In genomic region chr9:107914764-107915420, GRCm38 (mm10) we compare ENCODE assay signal across 33 mouse cellular contexts. TPM values are rescaled to one million over a fixed set of nuclear protein-coding genes. Genes with fewer than 3 reads are reported as not detected.
DNase-seq lines count a peak whose midpoint lies in the region; ATAC-seq lines count a peak whose summit lies in the region.
"Had no signal": no experiment of that assay in that cellular context is flagged by ENCODE, and none has a peak within 500 bp of the region (broad histone marks: within the 10 kb centered on the region; RNA-seq: fewer than 3 reads in every experiment).

No protein-coding gene starts in this region.

- H3K9me3 ChIP-seq in embryonic facial prominence, embryonic 13.5 days = no peaks in the 10 kb centered on the region
- no peaks in the 10 kb centered on the region for H3K9me3 ChIP-seq in embryonic facial prominence, embryonic 10.5 days
- no peaks in the 10 kb centered on the region for H3K9me3 ChIP-seq in limb, embryonic 12.5 days
- no peaks in the 10 kb centered on the region for H3K9me3 ChIP-seq in limb, embryonic 10.5 days (replicated peaks)
- H3K9me3 ChIP-seq in limb, embryonic 13.5 days = no peaks in the 10 kb centered on the region
- no peaks in the 10 kb centered on the region for H3K9me3 ChIP-seq in midbrain, embryonic 15.5 days
- H3K9me3 ChIP-seq: embryonic facial prominence, embryonic 15.5 days; forebrain, embryonic 10.5 days; forebrain, embryonic 13.5 days; hindbrain, embryonic 10.5 days; hindbrain, embryonic 13.5 days; intestine, embryonic 15.5 days had no signal

- no peak overlapping the region for H3K4me3 ChIP-seq in embryonic facial prominence, embryonic 13.5 days
- no peak overlapping the region for H3K4me3 ChIP-seq in embryonic facial prominence, embryonic 10.5 days
- no peak overlapping the region for H3K4me3 ChIP-seq in limb, embryonic 12.5 days (replicated peaks)
- no peak overlapping the region for H3K4me3 ChIP-seq in limb, embryonic 10.5 days
- no peak overlapping the region for H3K4me3 ChIP-seq in limb, embryonic 13.5 days
- H3K4me3 ChIP-seq in midbrain, embryonic 15.5 days = no peak overlapping the region
- H3K4me3 ChIP-seq: embryonic facial prominence, embryonic 15.5 days; forebrain, embryonic 10.5 days; forebrain, embryonic 13.5 days; hindbrain, embryonic 10.5 days; hindbrain, embryonic 13.5 days; intestine, embryonic 15.5 days had no signal

- ATAC-seq in embryonic facial prominence, embryonic 13.5 days (ENCODE audit: insufficient number of reproducible peaks, insufficient read depth, low FRiP score, low TSS enrichment, low read depth) = no peak
- no peak for ATAC-seq in limb, embryonic 12.5 days (ENCODE audit: insufficient number of reproducible peaks, insufficient read depth, low FRiP score, low TSS enrichment, low read depth)
- no peak for ATAC-seq in limb, embryonic 13.5 days (ENCODE audit: low FRiP score, low read depth)
- ATAC-seq in midbrain, embryonic 15.5 days (replicated peaks) = no peak
- ATAC-seq: CD4-positive, CD25-positive, alpha-beta regulatory T cell, adult 4 months; forebrain, embryonic 13.5 days; forebrain, embryonic 16.5 days; hindbrain, embryonic 16.5 days; intestine, embryonic 15.5 days; Patski had no signal

- peaks cover 21% of the 10 kb centered on the region for H3K4me1 ChIP-seq in embryonic facial prominence, embryonic 13.5 days
- H3K4me1 ChIP-seq in embryonic facial prominence, embryonic 10.5 days = peaks cover 27% of the 10 kb centered on the region
- H3K4me1 ChIP-seq in limb, embryonic 12.5 days (replicated peaks) = peaks cover 9% of the 10 kb centered on the region
- peaks cover 16% of the 10 kb centered on the region for H3K4me1 ChIP-seq in limb, embryonic 10.5 days
- peaks cover 11% of the 10 kb centered on the region for H3K4me1 ChIP-seq in limb, embryonic 13.5 days
- peaks cover 13% of the 10 kb centered on the region for H3K4me1 ChIP-seq in midbrain, embryonic 15.5 days

- no peaks in the 10 kb centered on the region for H3K27me3 ChIP-seq in embryonic facial prominence, embryonic 13.5 days
- H3K27me3 ChIP-seq in embryonic facial prominence, embryonic 10.5 days (replicated peaks; ENCODE audit: low read depth, poor library complexity, severe bottlenecking) = 0 out of 2 replicates have a peak, but pooled peaks cover 6% of the 10 kb centered on the region
- no peaks in the 10 kb centered on the region for H3K27me3 ChIP-seq in limb, embryonic 12.5 days
- H3K27me3 ChIP-seq in limb, embryonic 10.5 days (ENCODE audit: low read depth, poor library complexity, severe bottlenecking) = 0 out of 2 replicates have a peak, but pooled peaks cover 9% of the 10 kb centered on the region
- no peaks in the 10 kb centered on the region for H3K27me3 ChIP-seq in limb, embryonic 13.5 days
- H3K27me3 ChIP-seq in midbrain, embryonic 15.5 days (replicated peaks) = no peaks in the 10 kb centered on the region
- H3K27me3 ChIP-seq: embryonic facial prominence, embryonic 15.5 days; forebrain, embryonic 13.5 days; intestine, embryonic 15.5 days; Patski had no signal

- H3K36me3 ChIP-seq in embryonic facial prominence, embryonic 13.5 days = peaks cover 19% of the 10 kb centered on the region
- H3K36me3 ChIP-seq in embryonic facial prominence, embryonic 10.5 days (replicated peaks) = no peaks in the 10 kb centered on the region
- H3K36me3 ChIP-seq in limb, embryonic 12.5 days = no peaks in the 10 kb centered on the region
- H3K36me3 ChIP-seq in limb, embryonic 10.5 days = no peaks in the 10 kb centered on the region
- peaks cover 5% of the 10 kb centered on the region; the same call in 1 of the 2 replicates for H3K36me3 ChIP-seq in limb, embryonic 13.5 days
- no peaks in the 10 kb centered on the region for H3K36me3 ChIP-seq in midbrain, embryonic 15.5 days (replicated peaks)
- H3K36me3 ChIP-seq: forebrain, embryonic 10.5 days; hindbrain, embryonic 10.5 days; hindbrain, embryonic 13.5 days had no signal

- no peak overlapping the region for H3K4me2 ChIP-seq in embryonic facial prominence, embryonic 13.5 days
- H3K4me2 ChIP-seq in limb, embryonic 12.5 days = no peak overlapping the region
- H3K4me2 ChIP-seq in limb, embryonic 13.5 days (replicated peaks) = no peak overlapping the region
- H3K4me2 ChIP-seq in midbrain, embryonic 15.5 days = no peak overlapping the region
- H3K4me2 ChIP-seq: embryonic facial prominence, embryonic 15.5 days; forebrain, embryonic 13.5 days; heart, embryonic 11.5 days; hindbrain, embryonic 13.5 days; intestine, embryonic 15.5 days had no signal

- H3K27ac ChIP-seq in embryonic facial prominence, embryonic 13.5 days = 0 out of 2 replicates have a peak overlapping the region, but pooled peaks have one; percentile 11
- no peak overlapping the region for H3K27ac ChIP-seq in embryonic facial prominence, embryonic 10.5 days (replicated peaks)
- H3K27ac ChIP-seq in limb, embryonic 12.5 days = no peak overlapping the region
- no peak overlapping the region for H3K27ac ChIP-seq in limb, embryonic 10.5 days
- no peak overlapping the region for H3K27ac ChIP-seq in limb, embryonic 13.5 days
- H3K27ac ChIP-seq in midbrain, embryonic 15.5 days = no peak overlapping the region
- H3K27ac ChIP-seq: embryonic facial prominence, embryonic 15.5 days; forebrain, embryonic 10.5 days; forebrain, embryonic 13.5 days; hindbrain, embryonic 13.5 days; intestine, embryonic 15.5 days had no signal

- DNase-seq in embryonic facial prominence, embryonic 10.5 days (ENCODE audit: low spot score) = no peak
- no peak for DNase-seq in limb, embryonic 10.5 days (ENCODE audit: low spot score)
- peak; percentile 37 for DNase-seq in thymus, postnatal 4 days
- DNase-seq in thymus, postnatal 14 days = no peak
- DNase-seq: adrenal gland, adult 2 months; adrenal gland, postnatal 14 days; cerebellum, adult 11-12 months; cerebellum, adult 8-10 months; cerebellum, postnatal 25 days; embryo, embryonic 11 days; gastrocnemius, postnatal 10 days; gastrocnemius, postnatal 36 days; heart, postnatal 10 days; heart, postnatal 36 days had no signal

- no peak overlapping the region for H3K9ac ChIP-seq in embryonic facial prominence, embryonic 13.5 days
- 0 out of 2 replicates have a peak overlapping the region, but pooled peaks have one; percentile 18 for H3K9ac ChIP-seq in limb, embryonic 12.5 days (replicated peaks)
- H3K9ac ChIP-seq in limb, embryonic 13.5 days = 0 out of 2 replicates have a peak overlapping the region, but pooled peaks have one; percentile 14
- H3K9ac ChIP-seq in midbrain, embryonic 15.5 days = no peak overlapping the region
- H3K9ac ChIP-seq: embryonic facial prominence, embryonic 15.5 days; forebrain, embryonic 13.5 days; hindbrain, embryonic 13.5 days; intestine, embryonic 15.5 days had no signal

- 74% methylated on average over 16 of the region's 16 CpGs for WGBS in embryonic facial prominence, embryonic 13.5 days
- whole genome bisulfite sequencing in embryonic facial prominence, embryonic 10.5 days = 83% methylated on average over 16 of the region's 16 CpGs
- 73% methylated on average over 16 of the region's 16 CpGs for WGBS in limb, embryonic 12.5 days
- WGBS in limb, embryonic 10.5 days = 79% methylated on average over 16 of the region's 16 CpGs
- 62% methylated on average over 16 of the region's 16 CpGs for WGBS in limb, embryonic 13.5 days
- 83% methylated on average over 16 of the region's 16 CpGs for WGBS in midbrain, embryonic 15.5 days

RNA-seq across cellular contexts. Expression of gene Mst1r, which starts 8.2 kb away (rescaled TPM):
- polyA plus RNA-seq in embryonic facial prominence, embryonic 13.5 days (2015; fragmentation: Nextera tagmentation; extraction: Ambion mirVana) = 5.1 and 6.3 TPM in 2 replicates
- polyA plus RNA-seq in embryonic facial prominence, embryonic 10.5 days (2016; fragmentation: Nextera tagmentation; extraction: Ambion mirVana) = 0.65 and 1.1 TPM in 2 replicates
- 2.5 and 3.1 TPM in 2 replicates for polyA plus RNA-seq in limb, embryonic 12.5 days (2016; fragmentation: Nextera tagmentation; extraction: Ambion mirVana)
- 0.30 and 1.2 TPM in 2 replicates for polyA plus RNA-seq in limb, embryonic 10.5 days (2016; fragmentation: Nextera tagmentation; extraction: Ambion mirVana)
- polyA plus RNA-seq in limb, embryonic 13.5 days (2015; fragmentation: Nextera tagmentation; extraction: Ambion mirVana) = 3.2 and 3.3 TPM in 2 replicates
- polyA plus RNA-seq in midbrain, embryonic 15.5 days (2015; fragmentation: Nextera tagmentation; extraction: Ambion mirVana) = 1.7 and 1.9 TPM in 2 replicates
- polyA plus RNA-seq: CD4-positive, CD25-positive, alpha-beta regulatory T cell, adult 4 months had no signal

RNA-seq across cellular contexts. Expression of gene Actl11, which starts 13.4 kb away (rescaled TPM):
- polyA plus RNA-seq in embryonic facial prominence, embryonic 13.5 days (2015; fragmentation: Nextera tagmentation; extraction: Ambion mirVana) = not detected in 2 replicates
- polyA plus RNA-seq in embryonic facial prominence, embryonic 10.5 days (2016; fragmentation: Nextera tagmentation; extraction: Ambion mirVana) = not detected in 2 replicates
- not detected in 2 replicates for polyA plus RNA-seq in limb, embryonic 12.5 days (2016; fragmentation: Nextera tagmentation; extraction: Ambion mirVana)
- polyA plus RNA-seq in limb, embryonic 10.5 days (2016; fragmentation: Nextera tagmentation; extraction: Ambion mirVana) = not detected in 2 replicates
- polyA plus RNA-seq in limb, embryonic 13.5 days (2015; fragmentation: Nextera tagmentation; extraction: Ambion mirVana) = not detected in 2 replicates
- not detected in 2 replicates for polyA plus RNA-seq in midbrain, embryonic 15.5 days (2015; fragmentation: Nextera tagmentation; extraction: Ambion mirVana)
- polyA plus RNA-seq: adrenal gland, adult 2 months; C2C12; CD4-positive, CD25-positive, alpha-beta regulatory T cell, adult 4 months; cortical plate, adult 2 months; embryonic facial prominence, embryonic 11.5 days; embryonic facial prominence, embryonic 15.5 days; forebrain, embryonic 10.5 days; forebrain, embryonic 13.5 days; forebrain, embryonic 16.5 days; heart, embryonic 11.5 days; heart, embryonic 14.5 days; hindbrain, embryonic 10.5 days; hindbrain, embryonic 13.5 days; hindbrain, embryonic 16.5 days; intestine, embryonic 15.5 days; Patski had no signal

RNA-seq across cellular contexts. Expression of gene Camkv, which starts 20.6 kb away (rescaled TPM):
- 9.1 and 9.7 TPM in 2 replicates for polyA plus RNA-seq in embryonic facial prominence, embryonic 13.5 days (2015; fragmentation: Nextera tagmentation; extraction: Ambion mirVana)
- polyA plus RNA-seq in embryonic facial prominence, embryonic 10.5 days (2016; fragmentation: Nextera tagmentation; extraction: Ambion mirVana) = 7.6 and 7.9 TPM in 2 replicates
- 11.3 and 12.7 TPM in 2 replicates for polyA plus RNA-seq in limb, embryonic 12.5 days (2016; fragmentation: Nextera tagmentation; extraction: Ambion mirVana)
- 7.5 and 9.9 TPM in 2 replicates for polyA plus RNA-seq in limb, embryonic 10.5 days (2016; fragmentation: Nextera tagmentation; extraction: Ambion mirVana)
- polyA plus RNA-seq in limb, embryonic 13.5 days (2015; fragmentation: Nextera tagmentation; extraction: Ambion mirVana) = 9.8 and 10.0 TPM in 2 replicates
- 66.7 and 67.3 TPM in 2 replicates for polyA plus RNA-seq in midbrain, embryonic 15.5 days (2015; fragmentation: Nextera tagmentation; extraction: Ambion mirVana)
- polyA plus RNA-seq: CD4-positive, CD25-positive, alpha-beta regulatory T cell, adult 4 months had no signal

RNA-seq across cellular contexts. Expression of gene Mon1a, which starts 26.9 kb away (rescaled TPM):
- polyA plus RNA-seq in embryonic facial prominence, embryonic 13.5 days (2015; fragmentation: Nextera tagmentation; extraction: Ambion mirVana) = 14.7 and 14.9 TPM in 2 replicates
- polyA plus RNA-seq in embryonic facial prominence, embryonic 10.5 days (2016; fragmentation: Nextera tagmentation; extraction: Ambion mirVana) = 12.2 and 12.7 TPM in 2 replicates
- 10.4 and 12.9 TPM in 2 replicates for polyA plus RNA-seq in limb, embryonic 12.5 days (2016; fragmentation: Nextera tagmentation; extraction: Ambion mirVana)
- 10.9 and 11.6 TPM in 2 replicates for polyA plus RNA-seq in limb, embryonic 10.5 days (2016; fragmentation: Nextera tagmentation; extraction: Ambion mirVana)
- polyA plus RNA-seq in limb, embryonic 13.5 days (2015; fragmentation: Nextera tagmentation; extraction: Ambion mirVana) = 11.0 and 13.4 TPM in 2 replicates
- polyA plus RNA-seq in midbrain, embryonic 15.5 days (2015; fragmentation: Nextera tagmentation; extraction: Ambion mirVana) = 26.0 and 27.7 TPM in 2 replicates

RNA-seq across cellular contexts. Expression of gene Traip, which starts 35.0 kb away (rescaled TPM):
- polyA plus RNA-seq in embryonic facial prominence, embryonic 13.5 days (2015; fragmentation: Nextera tagmentation; extraction: Ambion mirVana) = 23.8 and 29.0 TPM in 2 replicates
- polyA plus RNA-seq in embryonic facial prominence, embryonic 10.5 days (2016; fragmentation: Nextera tagmentation; extraction: Ambion mirVana) = 38.8 and 41.5 TPM in 2 replicates
- 32.3 and 33.0 TPM in 2 replicates for polyA plus RNA-seq in limb, embryonic 12.5 days (2016; fragmentation: Nextera tagmentation; extraction: Ambion mirVana)
- 43.2 and 45.9 TPM in 2 replicates for polyA plus RNA-seq in limb, embryonic 10.5 days (2016; fragmentation: Nextera tagmentation; extraction: Ambion mirVana)
- polyA plus RNA-seq in limb, embryonic 13.5 days (2015; fragmentation: Nextera tagmentation; extraction: Ambion mirVana) = 26.1 TPM in 2 replicates
- polyA plus RNA-seq in midbrain, embryonic 15.5 days (2015; fragmentation: Nextera tagmentation; extraction: Ambion mirVana) = 10.1 and 10.2 TPM in 2 replicates

Comparison
In these comparisons a context has a peak if more than half of its experiments do, and no peak if none do; other contexts are left out.
1. H3K9ac ChIP-seq: peak in limb, embryonic 12.5 days (single experiment) and limb, embryonic 13.5 days (single experiment); none in embryonic facial prominence, embryonic 13.5 days (single experiment) and midbrain, embryonic 15.5 days (single experiment).